In genomic region chr2:170046371-170047145, GRCm38 (mm10) we compare ENCODE assay signal across 27 mouse cellular contexts.
DNase-seq lines count a peak whose midpoint lies in the region; ATAC-seq and TF ChIP-seq lines count a peak whose summit lies in the region.
"Had no signal": no experiment of that assay in that cellular context is flagged by ENCODE, and none has a peak within 500 bp of the region (broad histone marks: within the 10 kb centered on the region; RNA-seq: fewer than 3 reads in every experiment).

No protein-coding gene starts in this region.

- H3K9me3 ChIP-seq in kidney, postnatal 0 days (replicated peaks; ENCODE audit: low read length) = no peaks in the 10 kb centered on the region
- H3K9me3 ChIP-seq in E14TG2a.4 (ENCODE audit: low read length) (peaks cover 6% of the 10 kb centered on the region; the same call in 1 of the 2 replicates), ES-Bruce4 (replicated peaks; ENCODE audit: control insufficient read depth, insufficient read depth, low read length, poor library complexity, severe bottlenecking) (no peaks in the 10 kb centered on the region)
- no peaks in the 10 kb centered on the region for H3K9me3 ChIP-seq in intestine, embryonic 15.5 days
- H3K9me3 ChIP-seq: heart, embryonic 10.5 days; heart, embryonic 15.5 days; midbrain, embryonic 15.5 days had no signal

- no peak for TF ChIP-seq CTCF in kidney, postnatal 0 days (IDR thresholded peaks at IDR 0.05; ENCODE audit: low read depth)
- TF ChIP-seq CTCF in E14TG2a.4 (conservative IDR thresholded peaks at IDR 0.05; ENCODE audit: low read length) = no peak
- TF ChIP-seq CTCF in ES-Bruce4 (IDR thresholded peaks at IDR 0.05; ENCODE audit: low read depth, low read length) = no peak

- H3K4me3 ChIP-seq in kidney, postnatal 0 days (replicated peaks; ENCODE audit: low read depth, low read length) = no peak overlapping the region
- H3K4me3 ChIP-seq in E14TG2a.4 (replicated peaks; ENCODE audit: low read length) = peak overlapping the region; percentile 55
- no peak overlapping the region for H3K4me3 ChIP-seq in ES-Bruce4 (ENCODE audit: low read depth, low read length)
- no peak overlapping the region for H3K4me3 ChIP-seq in intestine, embryonic 15.5 days (replicated peaks)
- H3K4me3 ChIP-seq: forebrain, embryonic 13.5 days; heart, embryonic 10.5 days; heart, embryonic 15.5 days; layer of hippocampus, adult 2 months; left cerebral cortex, adult 2 months; limb, embryonic 13.5 days; liver, embryonic 13.5 days; midbrain, embryonic 15.5 days had no signal

- H3K36me3 ChIP-seq in kidney, postnatal 0 days (ENCODE audit: insufficient read depth, low read length) = no peaks in the 10 kb centered on the region
- H3K36me3 ChIP-seq in E14TG2a.4 (ENCODE audit: insufficient read depth, low read length) (no peaks in the 10 kb centered on the region), ES-Bruce4 (ENCODE audit: control insufficient read depth, insufficient read depth, low read length, poor library complexity, severe bottlenecking) (no peaks in the 10 kb centered on the region)
- H3K36me3 ChIP-seq in intestine, embryonic 15.5 days = no peaks in the 10 kb centered on the region
- H3K36me3 ChIP-seq: heart, embryonic 10.5 days; heart, embryonic 15.5 days; limb, embryonic 13.5 days; liver, embryonic 13.5 days; midbrain, embryonic 15.5 days had no signal

- peak; percentile 58 for DNase-seq in kidney, postnatal 0 days (ENCODE audit: low spot score)
- DNase-seq in kidney, adult 18-20 months = no peak
- DNase-seq in thymus, adult 18-20 months = no peak
- no peak for DNase-seq in urinary bladder, postnatal 4 days (ENCODE audit: low spot score in 2 of 2)
- DNase-seq in cerebellum, postnatal 36 days = no peak
- DNase-seq: adrenal gland, adult 2 months; adrenal gland, postnatal 36 days; cerebellum, adult 8-10 months; cerebellum, postnatal 25 days; gastrocnemius, postnatal 25 days; heart, adult 11 months; liver, embryonic 13.5 days; lung, embryonic 14.5 days; lung, postnatal 14 days had no signal

- H3K4me1 ChIP-seq in kidney, postnatal 0 days (replicated peaks; ENCODE audit: insufficient read depth, low read length) = no peaks in the 10 kb centered on the region
- H3K4me1 ChIP-seq in E14TG2a.4 (replicated peaks; ENCODE audit: low read depth, low read length) (peaks cover 72% of the 10 kb centered on the region), ES-Bruce4 (ENCODE audit: control insufficient read depth, insufficient read depth, low read length) (peaks cover 7% of the 10 kb centered on the region)
- no peaks in the 10 kb centered on the region for H3K4me1 ChIP-seq in intestine, embryonic 15.5 days (replicated peaks)
- H3K4me1 ChIP-seq: heart, embryonic 10.5 days; heart, embryonic 15.5 days; liver, embryonic 13.5 days; midbrain, embryonic 15.5 days had no signal

- TF ChIP-seq EP300 in ES-Bruce4 (IDR thresholded peaks at IDR 0.05; ENCODE audit: insufficient read depth, low read depth, low read length) = 0 out of 2 replicates have a peak, but pooled peaks have one; percentile 35

- 0 out of 2 replicates have a peak overlapping the region, but pooled peaks have one; percentile 25 for H3K27ac ChIP-seq in kidney, postnatal 0 days
- H3K27ac ChIP-seq in ES-Bruce4 (ENCODE audit: insufficient read depth, low read length) = peak overlapping the region; percentile 46; the same call in 1 of the 2 replicates
- no peak overlapping the region for H3K27ac ChIP-seq in intestine, embryonic 15.5 days
- H3K27ac ChIP-seq: forebrain, embryonic 13.5 days; heart, embryonic 10.5 days; heart, embryonic 15.5 days; layer of hippocampus, adult 2 months; left cerebral cortex, adult 2 months; limb, embryonic 13.5 days; liver, embryonic 13.5 days; midbrain, embryonic 15.5 days; stomach, postnatal 0 days had no signal

- H3K27me3 ChIP-seq in kidney, postnatal 0 days (ENCODE audit: insufficient read depth, low read length) = no peaks in the 10 kb centered on the region
- H3K27me3 ChIP-seq in E14TG2a.4 (ENCODE audit: insufficient read depth, low read length) (peaks cover 9% of the 10 kb centered on the region; the same call in 1 of the 2 replicates), ES-Bruce4 (ENCODE audit: control insufficient read depth, insufficient read depth, low read length, poor library complexity, severe bottlenecking) (no peaks in the 10 kb centered on the region)
- no peaks in the 10 kb centered on the region for H3K27me3 ChIP-seq in intestine, embryonic 15.5 days (replicated peaks)
- H3K27me3 ChIP-seq: heart, embryonic 15.5 days; limb, embryonic 13.5 days; liver, embryonic 13.5 days; midbrain, embryonic 15.5 days had no signal

- no peak overlapping the region for H3K9ac ChIP-seq in kidney, postnatal 0 days (ENCODE audit: low read depth, low read length)
- H3K9ac ChIP-seq in ES-Bruce4 (ENCODE audit: low read depth, poor library complexity, severe bottlenecking) = no peak overlapping the region
- no peak overlapping the region for H3K9ac ChIP-seq in intestine, embryonic 15.5 days
- H3K9ac ChIP-seq: forebrain, embryonic 13.5 days; heart, embryonic 15.5 days; limb, embryonic 13.5 days; liver, embryonic 13.5 days; lung, embryonic 14.5 days; midbrain, embryonic 15.5 days had no signal

- ATAC-seq in kidney, postnatal 0 days (replicated peaks; ENCODE audit: low FRiP score, low read depth) = peak; percentile 72; the same call in 1 of the 2 replicates
- ATAC-seq in intestine, embryonic 15.5 days = peak; percentile 65
- ATAC-seq: activated CD4-positive, CD25-positive, alpha-beta regulatory T cell, adult 4 months; forebrain, embryonic 13.5 days; hindbrain, embryonic 16.5 days; midbrain, embryonic 15.5 days had no signal

- WGBS in kidney, postnatal 0 days = 53% methylated on average over 9 of the region's 9 CpGs
- WGBS in intestine, embryonic 15.5 days = 76% methylated on average over 9 of the region's 9 CpGs

- 0 out of 2 replicates have a peak overlapping the region, but pooled peaks have one; percentile 15 for H3K4me2 ChIP-seq in kidney, postnatal 0 days (ENCODE audit: low read length)
- H3K4me2 ChIP-seq in intestine, embryonic 15.5 days (replicated peaks) = no peak overlapping the region
- H3K4me2 ChIP-seq: forebrain, embryonic 13.5 days; heart, embryonic 15.5 days; limb, embryonic 13.5 days; liver, embryonic 13.5 days; lung, embryonic 14.5 days; midbrain, embryonic 15.5 days had no signal

- no peak for TF ChIP-seq POLR2A in ES-Bruce4 (IDR thresholded peaks at IDR 0.05; ENCODE audit: insufficient read depth, low read length)
